Mouse (Mus musculus) hindbrain, embryonic 12.5 days (tissue): ENCODE measurements at regions not wholly inside any gene's neighbourhood (a gene's known extent, or its start where the extent isn't known, plus 50 kb on each side); places are given as distances from the start of the nearest gene placed in this dataset.
A peak's percentile ranks its signal among the peaks of the same experiment; 100 is the strongest.
"Not testable (repeated sequence)": the region's sequence is repeated elsewhere in the genome, so short reads cannot be mapped to it uniquely, and the experiment has no call there.

ENCODE experiments used
- ATAC-seq: fragments of 200-750 bp; cut with Nextera tagmentation; 2 replicates; pipeline ENCODE4 v1.8.0; 2017; ENCODE audit warnings: moderate TSS enrichment; ENCODE audit not compliant: low FRiP score
- H3K27ac ChIP-seq: fragments of 300-500 bp; sonication (generic); 2 replicates; pipeline ENCODE4 v1.5.1; 2016; ENCODE audit warnings: mild to moderate bottlenecking
- H3K27me3 ChIP-seq: fragments of 300-500 bp; sonication (generic); 2 replicates; pipeline ENCODE4 v1.6.1; 2016; ENCODE audit warnings: mild to moderate bottlenecking
- H3K36me3 ChIP-seq: fragments of 300-500 bp; sonication (generic); 2 replicates; pipeline ENCODE4 v1.6.1; 2016; ENCODE audit warnings: mild to moderate bottlenecking
- H3K4me1 ChIP-seq: fragments of 300-500 bp; sonication (generic); 2 replicates; pipeline ENCODE4 v1.6.1; 2016
- H3K4me2 ChIP-seq: fragments of 300-500 bp; sonication (generic); replicated peaks from 2 replicates; pipeline ENCODE4 v1.6.1; 2016; ENCODE audit warnings: mild to moderate bottlenecking
- H3K4me3 ChIP-seq: fragments of 300-500 bp; sonication (generic); 2 replicates; pipeline ENCODE4 v1.5.1; 2016; ENCODE audit warnings: mild to moderate bottlenecking
- H3K9ac ChIP-seq: fragments of 300-500 bp; sonication (generic); 2 replicates; pipeline ENCODE4 v1.6.1; 2016; ENCODE audit warnings: mild to moderate bottlenecking, moderate library complexity
- H3K9me3 ChIP-seq: fragments of 300-500 bp; sonication (generic); replicated peaks from 2 replicates; pipeline ENCODE4 v1.6.1; 2016; ENCODE audit warnings: mild to moderate bottlenecking
- WGBS: fragments of 180-500 bp; shearing (Covaris S2); methylation state at CpG from one replicate; pipeline ENCODE4 v1.1.7; 2016; 5-methylcytosine and 5-hydroxymethylcytosine counted together

- not testable (repeated sequence) for H3K4me1 ChIP-seq, H3K4me3 ChIP-seq, H3K27me3 ChIP-seq, H3K4me2 ChIP-seq, H3K9me3 ChIP-seq, ATAC-seq, H3K36me3 ChIP-seq, H3K9ac ChIP-seq, H3K27ac ChIP-seq
Measured at GRCm38 (mm10) chr3:31708367-31708766, 193.9 kb upstream of the Kcnmb2 start.

DNA sequence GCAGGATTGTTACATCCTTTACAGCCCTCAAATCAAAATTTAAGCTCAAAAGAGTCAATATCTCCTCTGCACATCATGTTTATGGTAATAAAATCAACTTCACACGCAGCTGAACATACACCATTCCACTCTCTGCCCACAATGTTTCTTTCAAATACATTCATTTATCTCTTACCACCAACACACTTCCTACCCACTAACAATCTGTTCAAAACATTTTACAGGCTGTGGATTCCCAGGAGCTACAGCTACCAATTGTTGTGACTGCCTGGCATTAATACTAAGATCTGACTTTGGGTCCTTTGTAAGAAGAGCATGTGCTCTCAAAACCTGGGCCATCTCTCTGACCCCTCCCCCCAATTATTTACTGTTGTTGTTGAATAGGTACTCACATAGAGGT lies 161.0 kb upstream of the Kcnmb2 start:
- no peaks in the 10 kb centered on the region for H3K4me1 ChIP-seq
- no peaks in the 10 kb centered on the region for H3K36me3 ChIP-seq
- no peak overlapping the region for H3K4me2 ChIP-seq
- H3K9me3 ChIP-seq: no peaks in the 10 kb centered on the region
- H3K27me3 ChIP-seq: no peaks in the 10 kb centered on the region
- 71% methylated on average over 1 of the region's 1 CpGs for WGBS
- no peak overlapping the region for H3K27ac ChIP-seq
- no peak for ATAC-seq
- no peak overlapping the region for H3K9ac ChIP-seq
- no peak overlapping the region for H3K4me3 ChIP-seq

DNA sequence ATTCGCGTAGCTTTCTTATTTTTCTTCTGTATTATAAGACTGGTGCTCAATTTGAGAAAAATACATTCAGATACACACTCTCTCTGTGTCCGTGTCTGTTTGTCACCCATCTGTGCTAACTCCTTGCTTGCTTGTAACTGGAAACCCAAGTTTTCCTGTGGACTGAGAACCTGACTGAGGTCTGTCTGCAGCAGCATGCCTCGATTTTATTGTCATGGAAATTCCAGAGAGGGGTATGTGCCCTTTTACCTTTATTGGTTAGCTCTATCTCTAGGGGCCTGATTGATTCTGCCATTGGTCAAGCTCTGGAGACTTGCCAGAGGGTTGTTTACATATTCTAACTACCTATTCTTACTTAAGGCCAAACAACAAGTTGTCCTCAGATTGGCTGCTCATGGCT lies 146.4 kb upstream of the Kcnmb2 start:
- no peak overlapping the region for H3K4me3 ChIP-seq
- 84% methylated on average over 4 of the region's 4 CpGs for WGBS

DNA sequence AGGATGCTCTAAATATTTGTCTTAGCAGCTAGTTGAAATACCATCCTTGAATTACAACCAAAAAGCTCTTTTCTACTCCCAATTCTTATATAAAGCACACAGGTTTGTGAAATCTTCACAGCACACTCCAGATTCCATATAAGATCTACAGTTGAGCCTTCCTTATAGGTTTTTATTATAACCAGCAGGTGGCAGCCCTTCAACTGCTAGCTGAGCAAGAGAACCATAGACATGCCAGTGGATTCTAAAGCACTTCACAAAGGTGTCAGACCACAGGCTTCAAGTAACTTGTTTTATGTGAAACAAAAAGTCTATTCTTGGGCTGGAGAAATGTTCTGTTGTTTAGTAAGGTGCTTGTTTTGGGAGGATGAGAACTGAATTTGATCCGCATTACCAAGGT lies 133.1 kb upstream of the Kcnmb2 start:
- Histone ChIP-seq H3K27me3 (no peaks in the 10 kb centered on the region), H3K4me3 (no peak overlapping the region), H3K27ac (no peak overlapping the region), H3K36me3 (no peaks in the 10 kb centered on the region), H3K9me3 (no peaks in the 10 kb centered on the region), H3K4me2 (no peak overlapping the region), H3K9ac (no peak overlapping the region), H3K4me1 (no peaks in the 10 kb centered on the region)
- no peak for ATAC-seq
- 97% methylated on average over 1 of the region's 1 CpGs for WGBS

More for the DNA sequence above, 146.4 kb upstream of the Kcnmb2 start:
- no peaks in the 10 kb centered on the region for H3K4me1 ChIP-seq
- no peaks in the 10 kb centered on the region for H3K27me3 ChIP-seq
- H3K36me3 ChIP-seq: no peaks in the 10 kb centered on the region
- no peaks in the 10 kb centered on the region for H3K9me3 ChIP-seq
- no peak overlapping the region for H3K9ac ChIP-seq
- no peak overlapping the region for H3K4me2 ChIP-seq
- no peak overlapping the region for H3K27ac ChIP-seq
- ATAC-seq: no peak

GRCm38 (mm10) chr3:31790342-31790970 lies 111.9 kb upstream of the Kcnmb2 start:
- H3K4me2 ChIP-seq: no peak overlapping the region
- ATAC-seq: peak; percentile 58; the same call in 1 of the 2 replicates
- H3K36me3 ChIP-seq: no peaks in the 10 kb centered on the region
- no peaks in the 10 kb centered on the region for H3K9me3 ChIP-seq
- H3K27me3 ChIP-seq: no peaks in the 10 kb centered on the region
- WGBS: 27% methylated on average over 4 of the region's 4 CpGs
- no peak overlapping the region for H3K4me3 ChIP-seq
- no peak overlapping the region for H3K9ac ChIP-seq
- H3K4me1 ChIP-seq: peaks cover 3% of the 10 kb centered on the region; the same call in 1 of the 2 replicates
- no peak overlapping the region for H3K27ac ChIP-seq

DNA sequence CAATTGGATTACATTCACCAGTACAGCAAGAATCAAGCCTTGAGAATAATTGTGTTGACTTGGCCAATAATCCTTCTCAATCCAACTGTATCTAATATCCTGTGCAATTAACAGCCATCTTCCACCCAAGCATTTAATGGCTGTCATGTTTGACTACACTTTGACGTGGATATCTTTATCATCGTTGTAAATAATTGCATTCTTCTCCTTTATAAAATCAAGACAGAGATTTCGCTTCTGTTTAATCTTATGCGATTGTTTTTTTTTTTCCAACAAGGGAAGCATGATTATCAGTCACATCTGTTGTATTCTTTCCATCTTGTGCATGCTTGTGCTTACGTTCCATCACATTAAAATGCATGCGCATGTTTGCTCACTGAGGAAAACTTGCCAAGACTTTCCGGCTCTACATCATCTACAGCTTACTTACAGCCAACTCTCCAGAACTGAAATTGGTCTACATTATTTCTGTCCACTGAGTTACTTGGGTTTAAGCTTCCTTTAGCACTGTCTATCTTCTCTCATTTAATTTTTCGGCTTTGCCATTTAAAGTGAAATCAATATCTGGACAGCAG lies 108.8 kb upstream of the Kcnmb2 start:
- H3K4me1 ChIP-seq: peaks cover 3% of the 10 kb centered on the region; the same call in 1 of the 2 replicates
- ATAC-seq: no peak
- no peaks in the 10 kb centered on the region for H3K9me3 ChIP-seq
- no peak overlapping the region for H3K9ac ChIP-seq
- 91% methylated on average over 8 of the region's 8 CpGs for WGBS
- no peaks in the 10 kb centered on the region for H3K36me3 ChIP-seq
- H3K4me2 ChIP-seq: no peak overlapping the region
- no peak overlapping the region for H3K4me3 ChIP-seq
- no peaks in the 10 kb centered on the region for H3K27me3 ChIP-seq
- H3K27ac ChIP-seq: no peak overlapping the region

GRCm38 (mm10) chr3:31796621-31797020 lies 105.7 kb upstream of the Kcnmb2 start:
- Histone ChIP-seq H3K27me3 (no peaks in the 10 kb centered on the region), H3K36me3 (no peaks in the 10 kb centered on the region), H3K9me3 (no peaks in the 10 kb centered on the region), H3K4me3 (no peak overlapping the region), H3K27ac (no peak overlapping the region), H3K4me2 (no peak overlapping the region), H3K4me1 (no peaks in the 10 kb centered on the region), H3K9ac (no peak overlapping the region)
- no peak for ATAC-seq
- 84% methylated on average over 2 of the region's 2 CpGs for WGBS

DNA sequence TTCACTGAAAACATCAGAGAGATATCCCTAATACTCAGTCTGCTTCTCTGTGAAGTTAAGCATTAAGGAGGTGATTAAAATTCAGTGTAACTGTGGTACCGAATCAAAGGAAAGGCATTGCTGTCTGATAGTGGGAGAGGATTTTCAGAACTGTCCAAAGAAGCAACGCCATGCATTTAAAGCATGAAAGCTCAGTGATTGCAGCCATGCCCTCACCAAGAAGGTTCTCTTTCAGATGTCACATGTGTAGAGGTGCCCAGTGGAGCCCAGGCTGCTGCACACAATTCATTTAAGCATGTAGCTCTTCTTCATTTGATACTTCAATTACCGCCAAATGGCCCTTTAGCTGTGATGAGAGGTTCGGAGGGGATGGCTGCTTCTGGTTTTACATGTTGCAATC lies 103.1 kb upstream of the Kcnmb2 start:
- no peaks in the 10 kb centered on the region for H3K4me1 ChIP-seq
- ATAC-seq: no peak
- no peaks in the 10 kb centered on the region for H3K27me3 ChIP-seq
- H3K9ac ChIP-seq: no peak overlapping the region
- H3K27ac ChIP-seq: no peak overlapping the region
- H3K9me3 ChIP-seq: no peaks in the 10 kb centered on the region
- no peaks in the 10 kb centered on the region for H3K36me3 ChIP-seq
- H3K4me3 ChIP-seq: no peak overlapping the region
- WGBS: 95% methylated on average over 4 of the region's 4 CpGs
- H3K4me2 ChIP-seq: no peak overlapping the region

DNA sequence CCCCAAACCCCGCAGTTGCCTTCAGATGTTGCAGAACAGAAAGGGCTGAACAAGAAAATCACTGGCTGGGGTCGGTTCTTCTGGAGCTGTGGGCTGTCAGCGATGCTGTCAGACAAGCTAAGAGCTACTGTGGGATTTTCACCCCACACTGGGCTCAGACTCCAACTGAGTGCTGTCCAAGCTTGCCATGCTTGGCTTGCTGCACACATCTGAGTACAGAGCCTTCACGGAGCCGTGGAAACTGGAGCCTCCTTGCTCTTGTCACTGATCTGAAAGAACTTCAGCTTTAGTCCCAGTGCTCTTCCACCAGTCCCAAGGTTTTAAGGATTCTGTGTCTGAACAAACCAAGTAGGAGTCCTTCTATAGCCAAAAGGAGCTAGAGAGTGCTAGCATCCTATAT lies 98.3 kb upstream of the Kcnmb2 start:
- Histone ChIP-seq H3K9me3 (no peaks in the 10 kb centered on the region), H3K36me3 (no peaks in the 10 kb centered on the region), H3K27me3 (no peaks in the 10 kb centered on the region), H3K27ac (0 out of 2 replicates have a peak overlapping the region, but pooled peaks have one; percentile 30), H3K4me3 (no peak overlapping the region), H3K4me1 (no peaks in the 10 kb centered on the region), H3K9ac (no peak overlapping the region), H3K4me2 (no peak overlapping the region)
- 44% methylated on average over 5 of the region's 5 CpGs for WGBS
- no peak for ATAC-seq

DNA sequence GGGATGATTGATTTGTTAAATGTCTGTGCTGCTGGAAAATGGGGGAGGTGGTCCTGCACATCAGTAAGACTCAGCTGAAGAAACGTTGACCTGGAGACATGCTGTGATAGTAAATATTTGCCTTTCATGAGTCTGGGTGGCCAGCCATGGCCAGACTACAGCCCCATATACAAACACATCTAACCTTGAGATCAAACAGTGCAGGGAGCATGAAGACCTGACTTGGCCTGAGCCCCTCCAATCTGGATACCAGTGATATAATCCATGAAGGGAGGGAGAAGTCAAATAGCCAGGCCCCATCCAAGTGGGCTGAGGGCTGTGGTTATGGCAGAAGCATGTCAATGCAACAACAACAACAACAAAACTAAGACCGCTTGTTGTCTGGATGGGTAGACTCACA lies 94.6 kb upstream of the Kcnmb2 start:
- ATAC-seq: no peak
- H3K4me2 ChIP-seq: no peak overlapping the region
- 55% methylated on average over 2 of the region's 2 CpGs for WGBS

DNA sequence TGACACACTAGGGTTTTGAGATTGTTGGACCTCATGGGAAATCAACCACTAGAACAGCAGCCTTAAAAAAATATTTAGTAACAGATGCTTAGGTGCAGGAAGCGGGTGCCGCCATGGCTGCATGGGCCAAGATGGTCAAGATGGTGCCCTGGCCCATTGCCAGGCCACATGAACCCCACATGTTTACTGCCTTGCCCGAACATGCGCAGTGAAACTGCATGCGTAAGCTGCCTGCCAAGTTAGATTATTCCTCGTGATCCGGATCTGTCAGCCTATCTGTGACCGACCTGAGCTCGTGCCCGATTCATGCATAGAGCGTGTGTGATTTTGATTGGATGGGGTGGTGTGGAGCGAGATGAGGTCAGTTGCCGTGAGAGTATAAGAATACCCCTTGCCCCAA lies 93.2 kb upstream of the Kcnmb2 start:
- H3K36me3 ChIP-seq, H3K4me1 ChIP-seq, H3K27me3 ChIP-seq, H3K4me3 ChIP-seq, H3K9ac ChIP-seq, ATAC-seq, H3K9me3 ChIP-seq, H3K27ac ChIP-seq, H3K4me2 ChIP-seq: not testable (repeated sequence)
- WGBS: 95% methylated on average over 13 of the region's 13 CpGs

More for the DNA sequence above, 94.6 kb upstream of the Kcnmb2 start:
- H3K4me3 ChIP-seq: no peak overlapping the region
- no peaks in the 10 kb centered on the region for H3K36me3 ChIP-seq
- H3K27ac ChIP-seq: no peak overlapping the region
- H3K9ac ChIP-seq: no peak overlapping the region
- H3K27me3 ChIP-seq: no peaks in the 10 kb centered on the region
- no peaks in the 10 kb centered on the region for H3K4me1 ChIP-seq
- H3K9me3 ChIP-seq: no peaks in the 10 kb centered on the region

DNA sequence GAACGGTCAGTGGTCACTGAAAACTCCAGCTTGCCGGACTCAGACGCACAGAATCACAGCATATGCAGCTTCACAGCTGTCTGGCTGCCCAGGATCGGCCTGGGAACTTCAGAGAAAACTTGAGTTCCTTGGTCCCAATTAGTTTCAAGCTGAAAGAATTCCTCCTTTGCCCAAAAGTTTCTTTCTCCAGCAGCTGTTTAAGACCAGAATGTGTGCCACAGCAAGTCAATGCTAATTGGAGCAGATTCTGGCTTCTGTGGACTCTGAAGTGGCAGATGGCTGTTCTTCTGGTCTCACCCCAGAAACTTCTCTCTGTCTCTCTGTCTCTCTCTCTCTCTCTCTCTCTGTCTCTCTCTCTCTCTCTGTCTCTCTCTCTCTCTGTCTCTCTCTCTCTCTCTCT lies 91.1 kb upstream of the Kcnmb2 start:
- ATAC-seq: no peak
- H3K9me3 ChIP-seq: no peaks in the 10 kb centered on the region; the same call in 1 of the 2 replicates
- no peak overlapping the region for H3K4me2 ChIP-seq
- H3K36me3 ChIP-seq: no peaks in the 10 kb centered on the region
- 66% methylated on average over 4 of the region's 4 CpGs for WGBS
- H3K27me3 ChIP-seq: no peaks in the 10 kb centered on the region
- H3K4me1 ChIP-seq: no peaks in the 10 kb centered on the region
- H3K4me3 ChIP-seq: no peak overlapping the region
- no peak overlapping the region for H3K27ac ChIP-seq
- H3K9ac ChIP-seq: no peak overlapping the region

DNA sequence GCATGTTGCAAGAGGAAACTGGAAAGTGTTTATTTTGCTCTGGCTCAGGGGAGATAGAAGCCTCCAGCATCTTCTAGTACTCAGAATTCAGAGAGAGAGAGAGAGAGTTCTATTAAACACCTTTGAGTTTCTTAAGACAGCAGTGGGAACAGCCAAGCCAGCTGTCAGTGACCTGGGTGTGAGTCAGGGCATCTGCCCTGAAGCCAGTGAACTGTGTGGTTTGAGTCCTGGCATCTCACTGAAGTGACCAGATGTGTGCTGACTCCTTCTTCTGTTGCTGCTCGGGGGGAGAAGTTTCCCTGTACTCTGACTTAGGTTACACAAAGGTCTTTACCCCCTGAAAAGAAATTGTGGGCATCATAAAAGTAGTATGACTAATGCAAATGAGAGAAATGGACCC lies 70.4 kb upstream of the Kcnmb2 start:
- no peak overlapping the region for H3K27ac ChIP-seq
- no peak overlapping the region for H3K4me2 ChIP-seq
- 36% methylated on average over 1 of the region's 1 CpGs for WGBS
- H3K9me3 ChIP-seq: no peaks in the 10 kb centered on the region
- no peak overlapping the region for H3K4me3 ChIP-seq
- no peaks in the 10 kb centered on the region for H3K36me3 ChIP-seq
- no peaks in the 10 kb centered on the region for H3K4me1 ChIP-seq
- no peak overlapping the region for H3K9ac ChIP-seq
- no peaks in the 10 kb centered on the region for H3K27me3 ChIP-seq
- no peak for ATAC-seq
